Mouse (Mus musculus) heart, adult 18-20 months (tissue): ENCODE measurements at regions not wholly inside any gene's neighbourhood (a gene's known extent, or its start where the extent isn't known, plus 50 kb on each side); places are given as distances from the start of the nearest gene placed in this dataset.
A peak's percentile ranks its signal among the peaks of the same experiment; 100 is the strongest.

ENCODE experiments used
- DNase-seq, 2 experiments: peaks; one replicate each; pipeline ENCODE4 v3.0.0; 2021 to 2022; ENCODE audit warnings: mixed read lengths in 1 of 2

- peak; percentile 49 to 76 for DNase-seq
These were observed 54.6 kb upstream of the Cit start for GRCm38 (mm10) chr5:115790436-115790835.
